Mouse (Mus musculus): Measurements from ENCODE around the gene Zfp113.

DNA sequence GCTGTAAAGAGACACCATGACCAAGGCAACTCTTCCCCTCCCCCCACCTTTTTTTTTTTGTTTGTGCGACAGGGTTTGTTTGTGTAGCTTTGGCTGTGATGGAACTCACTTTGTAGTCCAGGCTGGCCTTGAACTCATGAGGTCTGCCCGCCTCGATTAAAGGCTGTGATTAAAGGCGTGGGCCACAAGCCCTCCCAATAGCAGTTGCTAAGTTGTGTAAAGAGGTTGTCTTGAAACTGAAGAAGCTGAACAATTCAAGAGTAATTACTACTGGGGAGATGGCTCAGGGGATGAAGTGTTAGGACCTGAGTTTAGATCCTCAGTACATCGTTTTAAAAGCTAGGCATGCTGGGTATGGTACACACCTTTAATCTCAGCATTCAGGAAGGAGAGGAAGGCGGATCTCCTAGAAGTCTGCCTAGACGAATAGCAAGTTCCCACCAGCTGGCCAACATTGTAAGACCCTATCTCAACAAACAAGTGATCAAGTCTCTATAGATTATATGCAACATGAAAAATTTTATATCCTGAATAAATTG lies 4.7 kb upstream of the Zfp113 start:
- TF ChIP-seq POLR2A (IDR thresholded peaks at IDR 0.05; ENCODE audit: low read depth, low read length) (no peak), CTCF (IDR thresholded peaks at IDR 0.05; ENCODE audit: borderline replicate concordance, insufficient read depth, low read length) (no peak)
